Mouse (Mus musculus) forebrain, embryonic 11.5 days (tissue): ENCODE data around the gene Epb41. TPM values are rescaled to one million over a fixed set of nuclear protein-coding genes. Genes with fewer than 3 reads are reported as not detected.

Experiments used
- ATAC-seq: fragments of 200-750 bp; cut with Nextera tagmentation; replicated peaks from 2 replicates; pipeline ENCODE4 v1.8.0; 2017; ENCODE audit warnings: moderate TSS enrichment; ENCODE audit not compliant: low FRiP score
- DNase-seq: peaks from one replicate; pipeline ENCODE4 v3.0.0-alpha.2; 2017; ENCODE audit warnings: low spot score
- H3K27ac ChIP-seq: fragments of 300-500 bp; sonication (generic); 2 replicates; pipeline ENCODE4 v1.5.1; 2014; ENCODE audit warnings: low read depth, low read length
- H3K27me3 ChIP-seq: fragments of 300-500 bp; sonication (generic); 2 replicates; pipeline ENCODE4 v1.6.1; 2014; ENCODE audit warnings: mild to moderate bottlenecking, low read length, mixed read lengths; ENCODE audit not compliant: control insufficient read depth, insufficient read depth
- H3K36me3 ChIP-seq: fragments of 300-500 bp; sonication (generic); 2 replicates; pipeline ENCODE4 v1.6.1; 2014; ENCODE audit warnings: mild to moderate bottlenecking, low read length, moderate library complexity, mixed read lengths; ENCODE audit not compliant: control insufficient read depth, insufficient read depth
- H3K4me1 ChIP-seq: fragments of 300-500 bp; sonication (generic); replicated peaks from 2 replicates; pipeline ENCODE4 v1.6.1; 2014; ENCODE audit warnings: low read length, mixed read lengths; ENCODE audit not compliant: control insufficient read depth, insufficient read depth
- H3K4me2 ChIP-seq: fragments of 300-500 bp; sonication (generic); 2 replicates; pipeline ENCODE4 v1.6.1; 2014; ENCODE audit warnings: low read depth, mild to moderate bottlenecking, low read length, moderate library complexity, mixed read lengths; ENCODE audit not compliant: severe bottlenecking
- H3K4me3 ChIP-seq: fragments of 300-500 bp; sonication (generic); 2 replicates; pipeline ENCODE4 v1.5.1; 2014; ENCODE audit warnings: low read depth, low read length
- H3K9ac ChIP-seq: fragments of 300-500 bp; sonication (generic); 2 replicates; pipeline ENCODE4 v1.6.1; 2014; ENCODE audit warnings: low read length
- H3K9me3 ChIP-seq: fragments of 300-500 bp; sonication (generic); 2 replicates; pipeline ENCODE4 v1.6.1; 2016; ENCODE audit warnings: low read length, mixed read lengths; ENCODE audit not compliant: control insufficient read depth
- WGBS: fragments of 180-500 bp; shearing (Covaris S2); extraction: QIAGEN DNeasy Blood & Tissue Kit; methylation state at CpG from one replicate; pipeline ENCODE4 v1.1.7; 2014; 5-methylcytosine and 5-hydroxymethylcytosine counted together
- polyA plus RNA-seq: library from polyadenylated mRNA; unstranded; fragments of >200 nt; fragmentation: Nextera tagmentation; extraction: Ambion mirVana; gene quantifications from 2 replicates; pipeline ENCODE4 v1.2.1, GENCODE M21; 2014

The Epb41 gene
- 135 and 145 TPM in 2 replicates for polyA plus RNA-seq

GRCm38 (mm10) chr4:132074933-132075769 is at the start of gene Epb41:
Gene Epb41 (minus strand): TSS chr4:132075321.
- Histone ChIP-seq H3K4me3 (peak within 1 kb of the TSS; percentile 57), H3K4me1 (peaks cover 6% of the 10 kb centered on the region; the same call in 1 of the 2 replicates), H3K9me3 (no peaks in the 10 kb centered on the region), H3K27me3 (peaks cover 13% of the 10 kb centered on the region; the same call in 1 of the 2 replicates), H3K27ac (no peak within 1 kb of the TSS), H3K9ac (peak within 1 kb of the TSS; percentile 65), H3K4me2 (peak within 1 kb of the TSS; percentile 96), H3K36me3 (no peaks in the 10 kb centered on the region)
- peak; percentile 97 for DNase-seq
- WGBS = 1% methylated on average over 47 of the region's 47 CpGs
- peak; percentile 92 for ATAC-seq

DNA sequence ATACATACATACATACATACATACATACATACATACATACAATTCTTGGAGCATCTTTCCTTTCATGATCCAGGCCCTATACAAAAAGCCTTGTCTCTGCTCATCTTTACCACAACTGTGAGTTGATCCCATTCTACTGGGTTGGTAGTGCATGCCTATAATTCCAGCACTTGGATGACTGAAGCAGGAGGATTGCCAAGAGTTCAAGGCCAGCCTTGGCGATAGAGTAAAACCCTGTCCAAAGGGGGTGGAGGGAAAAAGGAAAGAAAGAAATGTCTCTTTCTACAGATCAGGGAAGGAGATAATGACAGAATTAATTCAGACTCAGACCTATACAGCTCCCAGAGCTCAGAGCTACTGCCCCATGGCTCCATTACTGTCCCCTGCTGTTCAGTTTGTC is 48.0 kb upstream of the Epb41 start:
- no peak overlapping the region for H3K4me2 ChIP-seq
- H3K36me3 ChIP-seq = no peaks in the 10 kb centered on the region
- 85% methylated on average over 1 of the region's 1 CpGs for WGBS
- H3K9ac ChIP-seq = no peak overlapping the region
- no peaks in the 10 kb centered on the region for H3K27me3 ChIP-seq
- H3K27ac ChIP-seq = no peak overlapping the region
- H3K4me3 ChIP-seq = no peak overlapping the region
- no peaks in the 10 kb centered on the region for H3K4me1 ChIP-seq
- DNase-seq (no peak), ATAC-seq (no peak)
- no peaks in the 10 kb centered on the region for H3K9me3 ChIP-seq

- Histone ChIP-seq H3K9ac (no peak overlapping the region), H3K27me3 (no peaks in the 10 kb centered on the region), H3K9me3 (no peaks in the 10 kb centered on the region), H3K4me2 (no peak overlapping the region), H3K27ac (no peak overlapping the region), H3K4me1 (no peaks in the 10 kb centered on the region), H3K36me3 (no peaks in the 10 kb centered on the region), H3K4me3 (no peak overlapping the region)
- WGBS = 81% methylated on average over 5 of the region's 5 CpGs
- DNase-seq (no peak), ATAC-seq (no peak)
Measured at GRCm38 (mm10) chr4:132121674-132122073, 46.6 kb upstream of the Epb41 start.

- H3K4me2 ChIP-seq = no peak overlapping the region
- H3K27ac ChIP-seq = no peak overlapping the region
- no peak for DNase-seq
- H3K4me3 ChIP-seq = no peak overlapping the region
- ATAC-seq = no peak
- 73% methylated on average over 9 of the region's 9 CpGs for WGBS
- peaks cover 2% of the 10 kb centered on the region; the same call in 1 of the 2 replicates for H3K27me3 ChIP-seq
- H3K9me3 ChIP-seq = no peaks in the 10 kb centered on the region
- H3K9ac ChIP-seq = no peak overlapping the region
- no peaks in the 10 kb centered on the region for H3K36me3 ChIP-seq
- H3K4me1 ChIP-seq = no peaks in the 10 kb centered on the region
Measured at GRCm38 (mm10) chr4:132119566-132119965, 44.4 kb upstream of the Epb41 start.

DNA sequence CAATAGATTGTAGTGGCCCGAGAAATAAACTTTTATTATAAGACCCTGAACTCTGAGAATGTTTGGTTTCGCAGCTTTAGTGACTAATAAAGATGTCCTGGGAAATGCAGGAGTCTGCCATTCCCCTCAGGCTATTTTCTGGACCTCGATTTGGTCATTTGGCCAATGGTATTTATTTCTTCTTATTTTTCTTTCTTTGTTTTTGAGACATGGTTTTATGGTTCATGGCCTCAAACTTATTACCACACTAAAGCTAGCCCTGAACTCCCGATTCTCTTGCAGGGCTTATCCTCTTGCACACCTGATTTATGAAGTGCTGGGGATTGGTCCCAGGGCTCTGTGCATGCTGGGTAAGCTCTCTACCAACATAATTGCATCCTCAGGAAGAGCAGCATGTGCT is 41.2 kb upstream of the Epb41 start:
- H3K4me1 ChIP-seq = 0 out of 2 replicates have a peak, but pooled peaks cover 4% of the 10 kb centered on the region
- H3K9ac ChIP-seq = no peak overlapping the region
- H3K27ac ChIP-seq = no peak overlapping the region
- DNase-seq (no peak), ATAC-seq (no peak)
- H3K9me3 ChIP-seq = no peaks in the 10 kb centered on the region
- H3K4me2 ChIP-seq = no peak overlapping the region
- H3K4me3 ChIP-seq = no peak overlapping the region
- peaks cover 3% of the 10 kb centered on the region; the same call in 1 of the 2 replicates for H3K27me3 ChIP-seq
- 85% methylated on average over 4 of the region's 4 CpGs for WGBS
- H3K36me3 ChIP-seq = no peaks in the 10 kb centered on the region

DNA sequence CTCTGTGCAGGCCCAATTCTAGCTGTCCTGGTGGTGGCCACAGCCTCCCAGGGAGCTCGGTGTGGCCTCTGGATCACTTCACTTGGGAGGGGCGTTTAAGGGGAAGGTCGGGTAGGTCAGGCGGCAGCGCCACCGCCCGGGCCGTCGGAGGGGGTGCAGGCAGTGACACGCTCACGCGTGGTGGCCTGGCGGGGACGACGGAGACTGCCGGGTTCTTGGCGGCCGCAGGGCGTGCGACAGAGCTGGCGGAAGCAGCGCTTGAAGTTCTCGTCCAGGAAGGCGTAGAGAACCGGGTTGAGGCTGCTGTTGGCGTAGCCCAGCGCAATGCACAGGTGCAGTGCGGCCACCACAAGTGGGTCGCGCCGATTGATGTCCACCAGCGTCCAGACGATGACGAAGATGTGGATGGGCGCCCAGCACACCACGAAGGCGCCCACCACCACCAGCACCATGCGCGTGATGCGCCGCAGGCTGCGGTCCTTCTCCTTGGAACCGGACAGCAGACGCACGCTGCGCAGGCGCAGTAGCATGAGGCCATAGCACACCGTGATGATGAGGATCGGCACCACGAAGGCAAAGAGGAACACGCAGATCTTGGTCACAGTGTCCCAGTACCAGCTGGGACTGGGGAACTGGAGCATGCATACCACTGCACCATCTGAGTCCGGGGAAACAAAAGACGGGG is 38.4 kb upstream of the Epb41 start:
- DNase-seq (peak; percentile 67), ATAC-seq (no peak)
- Histone ChIP-seq H3K4me2 (peak overlapping the region; percentile 58), H3K4me1 (0 out of 2 replicates have a peak, but pooled peaks cover 6% of the 10 kb centered on the region), H3K27ac (no peak overlapping the region), H3K27me3 (peaks cover 3% of the 10 kb centered on the region; the same call in 1 of the 2 replicates), H3K9me3 (no peaks in the 10 kb centered on the region), H3K4me3 (peak overlapping the region; percentile 28), H3K9ac (peak overlapping the region; percentile 16; the same call in 1 of the 2 replicates), H3K36me3 (no peaks in the 10 kb centered on the region)
- 48% methylated on average over 53 of the region's 53 CpGs for WGBS

DNA sequence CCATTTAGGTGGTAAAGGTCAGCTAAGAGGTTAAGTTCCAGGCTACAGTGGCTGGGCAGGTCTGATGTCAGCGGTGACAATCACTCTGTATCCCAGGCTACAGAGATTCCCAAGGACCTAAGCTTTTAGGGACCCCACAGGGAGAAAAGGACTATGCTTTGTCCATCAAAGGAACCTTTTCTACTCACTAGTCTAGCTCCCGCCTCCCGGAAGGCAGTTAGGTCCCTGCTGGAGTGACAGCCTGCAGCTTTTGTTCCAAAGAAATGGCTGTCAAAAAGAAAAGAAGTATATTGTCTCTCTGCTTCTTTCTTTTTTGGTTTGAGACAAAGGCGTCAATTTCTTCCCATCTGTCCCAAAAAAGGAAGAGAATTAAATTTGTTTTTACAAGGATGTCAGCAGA is 36.1 kb upstream of the Epb41 start:
- peaks cover 3% of the 10 kb centered on the region; the same call in 1 of the 2 replicates for H3K27me3 ChIP-seq
- 24% methylated on average over 4 of the region's 4 CpGs for WGBS
- H3K27ac ChIP-seq = no peak overlapping the region
- ATAC-seq = no peak
- H3K36me3 ChIP-seq = no peaks in the 10 kb centered on the region
- 0 out of 2 replicates have a peak, but pooled peaks cover 6% of the 10 kb centered on the region for H3K4me1 ChIP-seq
- H3K4me3 ChIP-seq = no peak overlapping the region
- H3K9ac ChIP-seq = no peak overlapping the region
- DNase-seq = no peak
- no peak overlapping the region for H3K4me2 ChIP-seq
- no peaks in the 10 kb centered on the region for H3K9me3 ChIP-seq

GRCm38 (mm10) chr4:132108221-132108620 is 33.1 kb upstream of the Epb41 start:
- Histone ChIP-seq H3K9ac (no peak overlapping the region), H3K4me3 (no peak overlapping the region), H3K9me3 (no peaks in the 10 kb centered on the region), H3K36me3 (no peaks in the 10 kb centered on the region), H3K27me3 (no peaks in the 10 kb centered on the region; the same call in 1 of the 2 replicates), H3K4me1 (0 out of 2 replicates have a peak, but pooled peaks cover 6% of the 10 kb centered on the region), H3K4me2 (no peak overlapping the region), H3K27ac (no peak overlapping the region)
- DNase-seq = no peak
- WGBS = 92% methylated on average over 7 of the region's 7 CpGs
- ATAC-seq = no peak
